Mouse (Mus musculus) C2C12 (cell line): ENCODE measurements around the gene Mecom. TPM values are rescaled to one million over a fixed set of nuclear protein-coding genes. Genes with fewer than 3 reads are reported as not detected.
"Not testable (repeated sequence)": the region's sequence is repeated elsewhere in the genome, so short reads cannot be mapped to it uniquely, and the experiment has no call there.

Experiments used
- H3K27me3 ChIP-seq: one replicate; pipeline ENCODE4 v1.6.1; 2011; ENCODE audit not compliant: control insufficient read depth, insufficient read depth, insufficient read length
- H3K36me3 ChIP-seq: one replicate; pipeline ENCODE4 v1.6.1; 2011; ENCODE audit not compliant: control insufficient read depth, insufficient read depth
- H3K4me3 ChIP-seq: one replicate; pipeline ENCODE4 v1.5.1; 2011; ENCODE audit warnings: mild to moderate bottlenecking, control low read depth; ENCODE audit not compliant: poor library complexity, insufficient read depth, severe bottlenecking
- H3K79me2 ChIP-seq: one replicate; pipeline ENCODE4 v1.6.1; 2011; ENCODE audit not compliant: control insufficient read depth, insufficient read depth
- H3K79me3 ChIP-seq: one replicate; pipeline ENCODE4 v1.6.1; 2011; ENCODE audit warnings: low read depth, control low read depth
- H3ac ChIP-seq: one replicate; pipeline ENCODE3; 2011; ENCODE audit warnings: low read depth; ENCODE audit not compliant: control insufficient read depth, insufficient read length
- CEBPB ChIP-seq: IDR thresholded peaks from one replicate; pipeline ENCODE4 v1.6.1; 2011; ENCODE audit warnings: low read depth, mild to moderate bottlenecking, control low read depth, moderate library complexity
- CTCF ChIP-seq: IDR thresholded peaks from one replicate; pipeline ENCODE4 v1.5.1; 2011; ENCODE audit not compliant: control insufficient read depth, insufficient read depth, insufficient read length
- FOSL1 ChIP-seq: IDR thresholded peaks from one replicate; pipeline ENCODE4 v1.8.0; 2011; ENCODE audit warnings: mild to moderate bottlenecking, low read length; ENCODE audit not compliant: poor library complexity, insufficient read depth, severe bottlenecking
- MAX ChIP-seq: IDR thresholded peaks from one replicate; pipeline ENCODE4 v1.6.1; 2011; ENCODE audit warnings: mild to moderate bottlenecking, control low read depth
- MYOD1 ChIP-seq: IDR thresholded peaks from one replicate; pipeline ENCODE4 v1.6.1; 2011; ENCODE audit warnings: low read depth; ENCODE audit not compliant: control insufficient read depth, insufficient read length
- MYOG ChIP-seq: IDR thresholded peaks from one replicate; pipeline ENCODE4 v1.6.1; 2011; ENCODE audit not compliant: control insufficient read depth, insufficient read length; ENCODE audit errors: extremely low read depth
- USF1 ChIP-seq: IDR thresholded peaks from one replicate; pipeline ENCODE4 v1.6.1; 2011; ENCODE audit warnings: low read depth, mild to moderate bottlenecking, control low read depth, moderate library complexity
- polyA plus RNA-seq: library from polyadenylated mRNA; unstranded; fragments of >200 nt; fragmentation: generic; extraction: Trizol; gene quantifications from one replicate; pipeline ENCODE4 v1.2.1, GENCODE M21; 2012; ENCODE audit warnings: missing spikeins

The Mecom gene
- polyA plus RNA-seq, 1 experiment, result 1.3 TPM

GRCm38 (mm10) chr3:30548928-30549327 is 1.1 kb upstream of the Mecom start:
- Histone ChIP-seq H3K4me3 (no peak overlapping the region), H3K79me3 (no peaks in the 10 kb centered on the region), H3K36me3 (no peaks in the 10 kb centered on the region), H3K27me3 (peaks cover 18% of the 10 kb centered on the region), H3K79me2 (no peaks in the 10 kb centered on the region), H3ac (no peak overlapping the region)
- TF ChIP-seq MAX, result no peak
- no peak for TF ChIP-seq USF1
- TF ChIP-seq FOSL1, result no peak
- no peak for TF ChIP-seq CEBPB
- no peak for TF ChIP-seq CTCF
- TF ChIP-seq MYOD1, result no peak
- TF ChIP-seq MYOG, result no peak

DNA sequence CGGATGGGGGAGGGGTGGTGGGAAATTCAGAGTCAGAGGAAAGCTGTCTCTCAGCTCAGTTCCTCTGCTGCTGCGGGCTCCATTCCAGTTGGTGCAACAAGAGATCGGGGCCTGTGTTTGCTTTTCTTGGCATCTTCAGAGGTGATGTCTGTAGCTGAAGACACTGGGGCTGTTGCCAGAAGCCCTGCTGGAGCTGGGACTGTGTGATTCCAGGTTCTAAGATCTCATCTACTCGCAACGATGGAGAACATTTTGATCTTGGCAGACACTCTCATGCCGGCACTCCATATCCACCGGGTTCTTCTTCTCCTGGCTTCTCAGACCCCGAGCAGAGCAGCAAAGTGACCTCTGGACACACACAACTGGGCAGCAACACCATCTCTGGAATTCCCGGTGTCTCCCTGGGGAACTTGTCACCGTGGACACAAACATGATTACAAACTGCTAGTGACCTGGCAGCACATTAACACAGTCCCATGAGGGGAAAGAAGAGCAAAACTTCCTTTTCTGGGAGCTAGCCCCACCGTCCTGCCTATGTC is 908 bp downstream of the Mecom start:
- H3ac ChIP-seq, result no peak overlapping the region
- no peaks in the 10 kb centered on the region for H3K79me3 ChIP-seq
- no peaks in the 10 kb centered on the region for H3K36me3 ChIP-seq
- no peaks in the 10 kb centered on the region for H3K79me2 ChIP-seq
- H3K27me3 ChIP-seq, result peaks cover 11% of the 10 kb centered on the region
- no peak overlapping the region for H3K4me3 ChIP-seq
- no peak for TF ChIP-seq USF1
- no peak for TF ChIP-seq CEBPB
- no peak for TF ChIP-seq MYOG
- no peak for TF ChIP-seq FOSL1
- TF ChIP-seq CTCF, result no peak
- TF ChIP-seq MAX, result no peak
- no peak for TF ChIP-seq MYOD1

DNA sequence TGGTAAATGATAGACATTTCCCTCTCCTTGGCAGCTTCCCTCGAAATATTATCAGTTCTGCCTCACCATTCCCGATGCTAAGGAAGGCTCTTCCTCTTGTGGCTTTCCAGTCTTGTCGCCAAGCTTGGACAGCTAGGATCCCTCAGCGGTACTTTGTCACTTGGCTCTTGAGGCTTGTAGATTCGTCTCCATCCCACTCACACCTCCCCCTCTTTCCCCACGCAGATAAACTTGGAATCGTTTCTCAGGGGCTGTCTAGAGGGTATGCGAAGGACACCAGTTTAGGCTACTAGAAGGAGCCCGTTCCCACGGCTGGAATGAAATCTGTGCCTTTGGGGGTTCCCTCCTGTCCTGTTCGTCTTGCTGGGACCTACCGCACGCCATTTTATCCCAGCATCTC is 1.4 kb downstream of the Mecom start:
- Histone ChIP-seq H3K4me3 (no peak overlapping the region), H3K79me2 (no peaks in the 10 kb centered on the region), H3K79me3 (no peaks in the 10 kb centered on the region), H3ac (no peak overlapping the region), H3K27me3 (peaks cover 11% of the 10 kb centered on the region), H3K36me3 (no peaks in the 10 kb centered on the region)
- TF ChIP-seq MYOG (no peak), FOSL1 (no peak), CEBPB (no peak)

GRCm38 (mm10) chr3:30545246-30545645 is 2.6 kb downstream of the Mecom start:
- no peaks in the 10 kb centered on the region for H3K36me3 ChIP-seq
- H3K27me3 ChIP-seq, result peaks cover 11% of the 10 kb centered on the region
- no peaks in the 10 kb centered on the region for H3K79me3 ChIP-seq
- H3ac ChIP-seq, result no peak overlapping the region
- H3K79me2 ChIP-seq, result no peaks in the 10 kb centered on the region
- no peak overlapping the region for H3K4me3 ChIP-seq
- TF ChIP-seq MYOG, result no peak
- no peak for TF ChIP-seq CEBPB
- no peak for TF ChIP-seq USF1
- no peak for TF ChIP-seq MYOD1
- TF ChIP-seq FOSL1, result no peak
- TF ChIP-seq CTCF, result no peak
- no peak for TF ChIP-seq MAX

DNA sequence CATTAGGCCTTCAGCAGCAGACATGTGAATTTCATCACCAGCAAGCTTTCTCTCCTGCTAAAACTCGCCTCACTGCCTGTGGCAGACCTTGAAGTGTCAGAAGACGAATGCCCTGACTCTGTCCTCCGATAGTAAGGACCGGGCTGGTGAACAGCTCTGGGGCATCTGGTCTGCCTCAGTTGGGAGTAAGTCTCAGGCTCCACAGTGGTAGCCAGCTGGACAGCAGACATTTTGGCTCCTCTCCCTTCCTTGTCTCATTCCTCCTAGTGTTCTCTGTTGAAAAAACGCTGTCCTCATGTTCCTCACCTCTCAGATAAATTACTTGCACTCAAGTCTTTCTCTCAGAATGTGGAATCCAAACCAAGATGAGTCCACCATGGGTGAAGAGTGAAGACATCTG is 3.5 kb downstream of the Mecom start:
- peaks cover 6% of the 10 kb centered on the region for H3K27me3 ChIP-seq
- H3K36me3 ChIP-seq, result no peaks in the 10 kb centered on the region
- TF ChIP-seq CEBPB, result no peak
- no peak for TF ChIP-seq MYOG
- TF ChIP-seq MYOD1, result no peak
- TF ChIP-seq MAX, result no peak
- no peak for TF ChIP-seq FOSL1
- TF ChIP-seq USF1, result no peak
- no peak for TF ChIP-seq CTCF
- H3ac ChIP-seq, result no peak overlapping the region
- no peaks in the 10 kb centered on the region for H3K79me2 ChIP-seq
- H3K4me3 ChIP-seq, result no peak overlapping the region
- no peaks in the 10 kb centered on the region for H3K79me3 ChIP-seq

DNA sequence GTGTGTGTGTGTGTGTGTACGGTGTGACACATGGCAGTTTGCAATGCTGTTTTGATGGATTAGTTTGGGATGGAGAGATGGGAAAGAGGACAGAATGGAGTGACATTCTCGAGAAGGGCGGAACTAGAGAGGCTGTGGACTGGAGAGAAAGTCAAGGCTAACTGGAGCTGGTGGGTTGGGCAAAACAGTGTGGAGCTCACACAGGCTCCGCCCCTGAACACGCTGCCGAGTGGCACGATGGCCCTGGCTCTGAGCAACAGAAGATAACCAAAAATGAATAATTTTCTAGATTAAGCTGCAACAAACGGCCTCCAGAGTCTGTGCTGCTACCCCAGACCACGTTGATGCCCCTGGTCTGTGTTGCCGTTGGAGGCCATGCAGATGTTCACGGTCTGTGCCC is 12.0 kb downstream of the Mecom start:
- no peaks in the 10 kb centered on the region for H3K79me2 ChIP-seq
- H3K27me3 ChIP-seq, result no peaks in the 10 kb centered on the region
- TF ChIP-seq CEBPB (no peak), MYOD1 (no peak), MYOG (no peak), FOSL1 (no peak), MAX (no peak), CTCF (no peak), USF1 (no peak)
- no peaks in the 10 kb centered on the region for H3K79me3 ChIP-seq
- no peaks in the 10 kb centered on the region for H3K36me3 ChIP-seq
- no peak overlapping the region for H3ac ChIP-seq
- H3K4me3 ChIP-seq, result no peak overlapping the region

DNA sequence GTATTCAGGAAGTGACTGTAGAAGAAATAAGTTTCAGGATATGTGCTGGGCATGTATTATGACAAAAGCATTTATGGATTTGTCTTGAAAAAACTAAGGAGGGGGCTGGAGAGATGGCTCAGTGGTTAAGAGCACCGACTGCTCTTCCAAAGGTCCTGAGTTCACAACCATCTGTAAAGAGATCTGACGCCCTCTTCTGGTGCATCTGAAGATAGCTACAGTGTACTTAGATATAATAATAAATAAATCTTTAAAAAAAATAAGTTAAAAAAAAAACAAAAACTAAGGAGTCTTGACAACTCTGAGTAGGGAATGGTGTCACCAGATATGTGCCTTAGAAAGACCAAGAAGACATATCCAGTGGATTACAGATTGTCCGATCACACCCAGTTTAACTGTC is 27.1 kb downstream of the Mecom start:
- H3K27me3 ChIP-seq, H3K79me2 ChIP-seq, H3K4me3 ChIP-seq, H3ac ChIP-seq, H3K79me3 ChIP-seq, H3K36me3 ChIP-seq: not testable (repeated sequence)
